ENCODE assay signal across 8 mouse cellular contexts in the genomic region with DNA sequence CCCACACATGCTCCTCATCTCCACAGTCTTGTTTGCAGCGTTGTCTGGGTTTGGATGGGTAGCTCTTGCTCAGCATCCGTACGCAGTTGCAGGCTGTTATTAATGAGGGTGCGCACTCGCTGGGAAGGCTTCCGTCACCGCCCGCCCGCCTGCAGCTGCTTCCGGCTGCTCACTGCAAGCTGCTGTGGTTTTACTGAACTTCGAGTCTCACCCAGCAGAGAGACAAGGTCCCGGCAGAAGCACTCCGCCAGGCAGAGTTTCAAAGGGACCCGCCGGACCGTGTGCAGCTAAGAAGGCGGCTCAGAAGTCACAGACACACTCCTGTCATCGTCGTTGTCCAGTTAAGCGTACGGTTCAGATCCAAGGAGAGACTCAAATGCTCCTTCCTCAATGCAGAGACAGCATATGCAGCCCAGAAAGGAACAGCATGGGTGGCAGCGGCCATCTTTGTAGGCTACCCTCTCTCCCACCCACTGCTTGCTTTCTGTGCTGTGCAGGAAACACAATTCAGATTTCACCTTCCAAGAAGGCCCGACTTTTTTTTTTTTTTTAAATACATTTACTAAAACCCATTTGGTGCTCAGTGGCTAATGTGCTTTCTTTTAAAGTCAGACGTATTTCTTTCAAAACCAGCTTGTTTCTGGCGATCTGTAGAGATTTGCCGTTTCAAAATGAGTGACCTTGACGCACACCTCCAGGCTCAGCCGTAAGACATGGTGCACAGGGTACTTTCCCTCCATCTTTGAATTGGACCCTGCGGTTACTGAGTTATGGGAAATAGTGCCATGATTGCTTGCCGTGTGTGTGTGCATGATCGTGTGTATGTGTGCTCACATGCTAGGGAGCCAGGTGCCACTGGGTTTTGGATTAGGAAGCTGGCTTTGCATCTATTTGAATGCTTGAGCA.
DNase-seq lines count a peak whose midpoint lies in the region; ATAC-seq and TF ChIP-seq lines count a peak whose summit lies in the region.

No protein-coding gene starts in this region.

- no peaks in the 10 kb centered on the region; the same call in 1 of the 2 replicates for H3K4me1 ChIP-seq in bone marrow, adult 2 months (ENCODE audit: control insufficient read depth, insufficient read depth, low read length)
- H3K4me1 ChIP-seq in liver, embryonic 13.5 days (replicated peaks) = peaks cover 15% of the 10 kb centered on the region
- H3K4me1 ChIP-seq in stomach, embryonic 16.5 days (ENCODE audit: control insufficient read depth, insufficient read depth, low read length) = peaks cover 22% of the 10 kb centered on the region
- H3K4me1 ChIP-seq in midbrain, embryonic 11.5 days (ENCODE audit: control insufficient read depth, insufficient read depth, low read length) = no peaks in the 10 kb centered on the region; the same call in 1 of the 2 replicates

- no peak for TF ChIP-seq POLR2A in bone marrow, adult 2 months (IDR thresholded peaks at IDR 0.05; ENCODE audit: borderline replicate concordance, control insufficient read depth, low read depth, low read length)

- no peak for TF ChIP-seq CTCF in bone marrow, adult 2 months (IDR thresholded peaks at IDR 0.05; ENCODE audit: control insufficient read depth, insufficient read depth, low read length)

- DNase-seq in kidney, adult 18-20 months = peak; percentile 19
- no peak for DNase-seq in kidney, postnatal 25 days
- no peak for DNase-seq in liver, embryonic 13.5 days
- DNase-seq in adrenal gland, postnatal 36 days = no peak
- no peak for DNase-seq in midbrain, embryonic 11.5 days (ENCODE audit: low spot score, missing footprints)
- DNase-seq in cerebellum, postnatal 4 days (ENCODE audit: low spot score in 2 of 2) = no peak

- peaks cover 3% of the 10 kb centered on the region; the same call in 1 of the 2 replicates for H3K27me3 ChIP-seq in liver, embryonic 13.5 days
- no peaks in the 10 kb centered on the region for H3K27me3 ChIP-seq in stomach, embryonic 16.5 days (ENCODE audit: control insufficient read depth, insufficient read depth, low read length)
- no peaks in the 10 kb centered on the region for H3K27me3 ChIP-seq in midbrain, embryonic 11.5 days (ENCODE audit: control insufficient read depth, insufficient read depth, low read length)

- H3K4me2 ChIP-seq in liver, embryonic 13.5 days = peak overlapping the region; percentile 3; the same call in 1 of the 2 replicates
- 0 out of 2 replicates have a peak overlapping the region, but pooled peaks have one; percentile 36 for H3K4me2 ChIP-seq in stomach, embryonic 16.5 days (ENCODE audit: low read depth, low read length)
- H3K4me2 ChIP-seq in midbrain, embryonic 11.5 days = no peak overlapping the region

- WGBS in bone marrow, adult 2 months = 67% methylated on average over 31 of the region's 31 CpGs
- 69% methylated on average over 31 of the region's 31 CpGs for WGBS in liver, embryonic 13.5 days (ENCODE audit: insufficient replicate concordance)
- WGBS in stomach, embryonic 16.5 days = 73% methylated on average over 31 of the region's 31 CpGs
- WGBS in midbrain, embryonic 11.5 days = 88% methylated on average over 31 of the region's 31 CpGs

- ATAC-seq in liver, embryonic 13.5 days (ENCODE audit: low read depth) = no peak
- no peak for ATAC-seq in stomach, embryonic 16.5 days (ENCODE audit: insufficient read depth, low FRiP score)
- ATAC-seq in midbrain, embryonic 11.5 days (ENCODE audit: low FRiP score) = no peak

- H3K4me3 ChIP-seq in bone marrow, adult 2 months (replicated peaks; ENCODE audit: control insufficient read depth, low read depth, low read length) = peak overlapping the region; percentile 47
- no peak overlapping the region for H3K4me3 ChIP-seq in liver, embryonic 13.5 days (replicated peaks)
- H3K4me3 ChIP-seq in stomach, embryonic 16.5 days (replicated peaks; ENCODE audit: low read length) = no peak overlapping the region
- H3K4me3 ChIP-seq in midbrain, embryonic 11.5 days (ENCODE audit: low read depth, low read length) = no peak overlapping the region

- H3K9me3 ChIP-seq in liver, embryonic 13.5 days (replicated peaks) = no peaks in the 10 kb centered on the region
- peaks cover 3% of the 10 kb centered on the region; the same call in 1 of the 2 replicates for H3K9me3 ChIP-seq in stomach, embryonic 16.5 days (replicated peaks; ENCODE audit: control insufficient read depth, low read length)
- no peaks in the 10 kb centered on the region for H3K9me3 ChIP-seq in midbrain, embryonic 11.5 days (ENCODE audit: control insufficient read depth, low read length)

- no peaks in the 10 kb centered on the region for H3K36me3 ChIP-seq in liver, embryonic 13.5 days
- no peaks in the 10 kb centered on the region for H3K36me3 ChIP-seq in stomach, embryonic 16.5 days (ENCODE audit: control insufficient read depth, insufficient read depth, low read length)
- no peaks in the 10 kb centered on the region for H3K36me3 ChIP-seq in midbrain, embryonic 11.5 days (ENCODE audit: control insufficient read depth, insufficient read depth, low read length)

- H3K9ac ChIP-seq in liver, embryonic 13.5 days = no peak overlapping the region
- no peak overlapping the region for H3K9ac ChIP-seq in stomach, embryonic 16.5 days (ENCODE audit: low read length)
- H3K9ac ChIP-seq in midbrain, embryonic 11.5 days (ENCODE audit: low read length) = no peak overlapping the region

- peak overlapping the region; percentile 83 for H3K27ac ChIP-seq in bone marrow, adult 2 months (ENCODE audit: control insufficient read depth, insufficient read depth, low read depth, low read length, poor library complexity)
- H3K27ac ChIP-seq in liver, embryonic 13.5 days = no peak overlapping the region
- H3K27ac ChIP-seq in stomach, embryonic 16.5 days (ENCODE audit: low read length) = peak overlapping the region; percentile 5; the same call in 1 of the 2 replicates
- no peak overlapping the region for H3K27ac ChIP-seq in midbrain, embryonic 11.5 days (ENCODE audit: low read depth, low read length)

Comparison
In these comparisons a context has a peak if more than half of its experiments do, and no peak if none do; other contexts are left out.
1. H3K27ac ChIP-seq: peak in bone marrow, adult 2 months (single experiment) and stomach, embryonic 16.5 days (single experiment); none in liver, embryonic 13.5 days (single experiment) and midbrain, embryonic 11.5 days (single experiment).